Mouse (Mus musculus) cerebellum, adult 2 months (tissue): ENCODE data around the gene Sorcs2.

Source experiments
- CTCF ChIP-seq: fragments of 200-500 bp; IDR thresholded peaks from 2 replicates; pipeline ENCODE4 v1.5.1; 2011; ENCODE audit warnings: low read depth, mild to moderate bottlenecking, control low read depth, low read length, moderate library complexity, borderline replicate concordance; ENCODE audit not compliant: insufficient read depth
- POLR2A ChIP-seq: fragments of 200-500 bp; IDR thresholded peaks from 2 replicates; pipeline ENCODE4 v1.6.1; 2011; ENCODE audit warnings: low read length, control low read depth, borderline replicate concordance; ENCODE audit not compliant: insufficient read depth

DNA sequence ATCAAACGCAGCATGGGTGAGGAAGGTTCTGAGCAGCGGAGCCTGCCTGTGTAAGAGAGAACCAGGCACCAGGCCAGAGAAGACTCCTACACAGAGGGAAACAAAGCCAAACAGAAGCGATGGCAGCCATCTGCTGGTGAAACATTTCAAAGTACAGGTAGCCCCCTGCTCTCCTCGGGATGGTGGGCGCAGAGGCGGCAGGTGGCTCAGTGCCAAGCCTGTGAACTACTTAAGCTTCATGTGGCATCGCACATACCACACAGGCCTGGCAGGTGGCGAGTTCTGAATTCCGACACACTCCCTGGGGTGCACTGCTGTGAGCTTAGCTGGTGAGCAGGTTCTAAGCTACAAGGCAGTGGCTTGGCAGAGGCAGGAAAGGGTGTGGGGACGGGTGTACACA is 184.6 kb downstream of the Sorcs2 start:
- TF ChIP-seq CTCF, result no peak
- TF ChIP-seq POLR2A, result no peak
